Mouse (Mus musculus) limb, embryonic 15.5 days (tissue): Measurements from ENCODE around the gene Olfr556. TPM values are rescaled to one million over a fixed set of nuclear protein-coding genes. Genes with fewer than 3 reads are reported as not detected.
"Not testable (repeated sequence)": the region's sequence is repeated elsewhere in the genome, so short reads cannot be mapped to it uniquely, and the experiment has no call there.

Experiments
- ATAC-seq: fragments of 200-750 bp; cut with Nextera tagmentation; 2 replicates; pipeline ENCODE4 v1.8.0; 2017; ENCODE audit warnings: low read depth, moderate TSS enrichment; ENCODE audit not compliant: insufficient number of reproducible peaks, low FRiP score, low TSS enrichment
- H3K27ac ChIP-seq: fragments of 300-500 bp; sonication (generic); 2 replicates; pipeline ENCODE4 v1.5.1; 2015; ENCODE audit warnings: moderate library complexity, mild to moderate bottlenecking, inconsistent platforms
- H3K27me3 ChIP-seq: fragments of 300-500 bp; sonication (generic); 2 replicates; pipeline ENCODE4 v1.6.1; 2015; ENCODE audit warnings: inconsistent platforms
- H3K36me3 ChIP-seq: fragments of 300-500 bp; sonication (generic); 2 replicates; pipeline ENCODE4 v1.6.1; 2015; ENCODE audit warnings: inconsistent platforms
- H3K4me1 ChIP-seq: fragments of 300-500 bp; sonication (generic); 2 replicates; pipeline ENCODE4 v1.6.1; 2015; ENCODE audit warnings: inconsistent platforms
- H3K4me2 ChIP-seq: fragments of 300-500 bp; sonication (generic); 2 replicates; pipeline ENCODE4 v1.6.1; 2015; ENCODE audit warnings: mild to moderate bottlenecking, inconsistent platforms
- H3K4me3 ChIP-seq: fragments of 300-500 bp; sonication (generic); 2 replicates; pipeline ENCODE4 v1.5.1; 2015; ENCODE audit warnings: mild to moderate bottlenecking, inconsistent platforms
- H3K9ac ChIP-seq: fragments of 300-500 bp; sonication (generic); 2 replicates; pipeline ENCODE4 v1.6.1; 2015; ENCODE audit warnings: inconsistent platforms
- H3K9me3 ChIP-seq: fragments of 300-500 bp; sonication (generic); 2 replicates; pipeline ENCODE4 v1.6.1; 2016; ENCODE audit warnings: inconsistent platforms
- WGBS: fragments of 180-500 bp; shearing (Covaris S2); methylation state at CpG from one replicate; pipeline ENCODE4 v1.1.7; 2015; 5-methylcytosine and 5-hydroxymethylcytosine counted together
- polyA plus RNA-seq: library from polyadenylated mRNA; unstranded; fragments of >200 nt; fragmentation: Nextera tagmentation; extraction: Ambion mirVana; gene quantifications from 2 replicates; pipeline ENCODE4 v1.2.1, GENCODE M21; 2015

The Olfr556 gene
- not detected in 2 replicates for polyA plus RNA-seq

DNA sequence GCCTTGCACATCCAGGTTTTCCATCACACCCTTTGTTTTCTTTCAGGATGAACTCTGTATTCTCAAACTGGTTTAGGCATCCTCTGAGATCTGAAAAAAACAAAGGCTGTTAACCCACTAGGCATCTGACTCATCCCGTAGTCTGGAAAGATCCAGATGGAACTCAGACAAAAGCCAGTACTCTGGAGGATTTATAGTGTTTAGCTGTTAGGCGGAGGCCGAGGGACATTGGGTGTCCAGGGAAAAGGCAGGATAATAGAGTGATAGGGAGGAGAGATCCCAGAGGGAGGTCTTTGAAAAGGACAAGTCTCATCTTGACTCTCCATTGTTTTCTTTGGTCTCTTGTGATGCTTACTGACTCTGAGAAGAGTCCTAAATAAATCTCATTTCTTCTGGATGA, at the start of gene Olfr556:
Gene Olfr556, plus strand, starts transcription at position 301 of the 400 bp plus-strand sequence.
- 55% methylated on average over 3 of the region's 3 CpGs for WGBS

DNA sequence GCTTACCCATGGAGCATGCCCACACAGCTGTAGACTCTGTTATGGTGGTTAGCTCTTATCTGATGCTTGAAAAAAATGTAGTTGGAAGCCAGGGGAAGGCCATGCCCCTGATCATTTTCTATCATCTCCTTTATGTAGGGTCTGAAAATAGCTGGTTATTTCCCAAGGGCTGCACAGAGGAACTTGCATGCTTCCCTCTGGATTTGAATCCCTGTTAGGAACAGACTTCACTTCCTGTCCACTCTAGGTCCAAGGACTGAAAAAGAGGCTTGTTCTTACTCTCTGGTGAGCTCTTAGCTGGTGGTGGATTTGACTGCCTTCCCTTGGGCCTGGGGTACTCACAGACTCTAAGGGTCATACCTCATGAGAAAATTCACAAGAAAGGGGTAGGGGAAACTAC, 46.6 kb upstream of the Olfr556 start, which contains the start of gene Olfr553:
Gene Olfr553, minus strand, starts transcription at position 101 of the 400 bp plus-strand sequence.
- no peak within 1 kb of the TSS for H3K4me3 ChIP-seq
- H3K4me2 ChIP-seq = no peak within 1 kb of the TSS
- H3K27ac ChIP-seq = no peak within 1 kb of the TSS
- no peaks in the 10 kb centered on the region for H3K27me3 ChIP-seq
- H3K9me3 ChIP-seq = no peaks in the 10 kb centered on the region
- no peaks in the 10 kb centered on the region for H3K36me3 ChIP-seq
- ATAC-seq = no peak
- no peaks in the 10 kb centered on the region for H3K4me1 ChIP-seq
- H3K9ac ChIP-seq = no peak within 1 kb of the TSS

More for the DNA sequence above, at the start of gene Olfr556:
- Histone ChIP-seq H3K9ac (no peak within 1 kb of the TSS), H3K4me2 (no peak within 1 kb of the TSS), H3K9me3 (no peaks in the 10 kb centered on the region), H3K27me3 (no peaks in the 10 kb centered on the region), H3K4me3 (no peak within 1 kb of the TSS), H3K4me1 (no peaks in the 10 kb centered on the region), H3K36me3 (no peaks in the 10 kb centered on the region), H3K27ac (no peak within 1 kb of the TSS)
- no peak for ATAC-seq

- no peaks in the 10 kb centered on the region for H3K9me3 ChIP-seq
- ATAC-seq = no peak
- H3K27ac ChIP-seq = no peak overlapping the region
- WGBS = 49% methylated on average over 5 of the region's 5 CpGs
- H3K27me3 ChIP-seq = no peaks in the 10 kb centered on the region
- no peaks in the 10 kb centered on the region for H3K36me3 ChIP-seq
- H3K9ac ChIP-seq = no peak overlapping the region
- H3K4me2 ChIP-seq = no peak overlapping the region
- H3K4me1 ChIP-seq = no peaks in the 10 kb centered on the region
- no peak overlapping the region for H3K4me3 ChIP-seq
Observed at GRCm38 (mm10) chr7:102619608-102620007, 45.1 kb upstream of the Olfr556 start.

DNA sequence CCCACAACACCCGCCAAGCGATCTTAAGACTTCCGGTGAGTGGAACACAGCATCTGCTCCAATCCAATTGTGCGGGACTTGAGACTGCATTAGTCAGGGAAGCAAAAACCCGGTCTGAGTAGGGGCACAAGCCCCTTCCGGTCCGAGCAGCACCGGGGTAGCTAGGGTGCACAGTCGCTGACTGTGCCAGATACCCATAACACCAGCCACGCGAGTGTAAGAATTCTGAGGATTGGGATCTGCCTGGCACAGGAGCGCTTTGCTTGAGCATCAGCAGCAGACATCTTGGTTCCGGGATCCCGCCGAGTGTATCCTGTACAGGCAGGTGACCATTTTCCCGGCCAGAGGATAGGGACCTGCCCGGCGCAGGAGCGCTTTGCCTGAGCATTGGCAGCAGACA, 44.3 kb upstream of the Olfr556 start:
- H3K9ac ChIP-seq, ATAC-seq, H3K27me3 ChIP-seq, H3K27ac ChIP-seq, H3K4me1 ChIP-seq, H3K4me2 ChIP-seq, H3K9me3 ChIP-seq, H3K36me3 ChIP-seq, H3K4me3 ChIP-seq: not testable (repeated sequence)
- 89% methylated on average over 19 of the region's 19 CpGs for WGBS

DNA sequence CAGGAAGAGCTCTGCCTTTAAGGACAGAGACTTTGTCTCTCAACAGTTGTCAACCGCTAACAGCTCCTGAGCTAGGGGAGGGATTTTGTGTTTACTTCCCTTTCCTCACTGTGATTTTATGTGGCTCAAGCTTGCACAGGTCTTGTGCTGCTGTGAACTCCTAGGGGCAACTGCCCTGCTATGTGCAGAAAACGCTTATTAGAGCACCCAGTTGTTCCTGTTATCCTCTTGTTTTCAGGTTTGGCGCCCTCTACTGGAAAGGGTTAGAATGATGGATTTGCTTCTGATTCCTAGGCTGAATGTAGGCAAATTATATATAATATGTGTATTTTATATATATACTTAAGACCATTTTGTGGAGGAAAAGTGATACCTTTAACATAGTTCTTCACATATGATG, 28.0 kb upstream of the Olfr556 start:
- no peak overlapping the region for H3K4me3 ChIP-seq
- no peak overlapping the region for H3K27ac ChIP-seq
- H3K27me3 ChIP-seq = no peaks in the 10 kb centered on the region
- no peak for ATAC-seq
- H3K36me3 ChIP-seq = no peaks in the 10 kb centered on the region
- H3K9me3 ChIP-seq = no peaks in the 10 kb centered on the region
- no peaks in the 10 kb centered on the region for H3K4me1 ChIP-seq
- no peak overlapping the region for H3K9ac ChIP-seq
- no peak overlapping the region for H3K4me2 ChIP-seq
- 31% methylated on average over 3 of the region's 3 CpGs for WGBS

DNA sequence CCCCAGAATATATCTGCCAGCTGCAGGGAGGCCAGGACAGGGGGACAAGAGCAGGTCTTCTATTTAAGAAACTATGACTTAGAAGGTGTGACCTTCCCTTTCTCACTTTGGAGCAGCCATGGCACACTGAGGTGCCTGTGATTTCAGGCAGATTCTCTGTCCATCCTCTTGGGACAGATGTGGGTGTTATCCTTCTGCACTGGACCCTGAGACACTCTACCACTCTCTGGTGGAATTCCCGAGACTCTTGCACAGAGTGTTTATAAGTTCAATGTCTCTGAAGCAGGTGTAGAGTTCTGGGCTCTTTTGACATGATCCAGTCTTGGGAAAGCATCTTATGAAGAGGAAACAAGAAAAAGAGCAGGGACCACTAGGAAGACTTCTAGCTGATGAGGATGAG, 26.6 kb upstream of the Olfr556 start, which contains the start of gene Olfr554:
Gene Olfr554, plus strand, starts transcription at position 301 of the 400 bp plus-strand sequence.
- Histone ChIP-seq H3K4me3 (no peak within 1 kb of the TSS), H3K27me3 (no peaks in the 10 kb centered on the region), H3K36me3 (no peaks in the 10 kb centered on the region), H3K9ac (no peak within 1 kb of the TSS), H3K4me1 (no peaks in the 10 kb centered on the region), H3K4me2 (no peak within 1 kb of the TSS), H3K27ac (no peak within 1 kb of the TSS), H3K9me3 (no peaks in the 10 kb centered on the region)
- 58% methylated on average over 1 of the region's 1 CpGs for WGBS
- ATAC-seq = no peak

DNA sequence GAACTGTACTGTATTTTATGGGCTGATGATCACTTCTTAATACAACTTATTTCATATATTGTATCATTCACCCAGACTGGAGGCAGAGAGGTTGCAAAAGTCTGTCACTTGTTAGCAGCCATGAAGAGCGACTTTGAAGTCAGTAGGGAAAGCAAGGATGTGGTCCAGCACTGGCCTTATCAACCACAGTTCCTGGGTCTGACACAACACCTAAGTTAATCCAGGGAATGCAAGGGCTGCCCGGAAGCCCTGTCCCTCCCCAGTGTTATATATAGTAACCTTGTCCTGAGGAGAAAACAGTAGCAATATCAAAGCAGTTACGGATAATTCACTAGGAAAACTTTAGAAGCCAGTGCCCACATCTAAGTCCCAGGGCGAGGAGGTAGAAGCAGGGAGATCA, 19.8 kb upstream of the Olfr556 start:
- H3K27me3 ChIP-seq, H3K9ac ChIP-seq, H3K4me3 ChIP-seq, H3K4me1 ChIP-seq, ATAC-seq, H3K4me2 ChIP-seq, H3K27ac ChIP-seq, H3K9me3 ChIP-seq, H3K36me3 ChIP-seq: not testable (repeated sequence)
- WGBS = 74% methylated on average over 4 of the region's 4 CpGs

- 69% methylated on average over 1 of the region's 1 CpGs for WGBS
- ATAC-seq = no peak
- Histone ChIP-seq H3K4me1 (no peaks in the 10 kb centered on the region), H3K27me3 (no peaks in the 10 kb centered on the region), H3K9me3 (no peaks in the 10 kb centered on the region), H3K9ac (no peak within 1 kb of the TSS), H3K4me3 (no peak within 1 kb of the TSS), H3K27ac (no peak within 1 kb of the TSS), H3K4me2 (no peak within 1 kb of the TSS), H3K36me3 (no peaks in the 10 kb centered on the region)
Observed at GRCm38 (mm10) chr7:102658523-102658922, 6.2 kb upstream of the Olfr556 start, which contains the start of gene Olfr555. Gene Olfr555 (plus strand): TSS chr7:102658823.

- Histone ChIP-seq H3K4me1 (no peaks in the 10 kb centered on the region), H3K4me2 (no peak overlapping the region), H3K9me3 (no peaks in the 10 kb centered on the region), H3K27me3 (no peaks in the 10 kb centered on the region), H3K27ac (no peak overlapping the region), H3K9ac (no peak overlapping the region), H3K36me3 (no peaks in the 10 kb centered on the region), H3K4me3 (no peak overlapping the region)
- WGBS = 29% methylated on average over 2 of the region's 2 CpGs
- no peak for ATAC-seq
Observed at GRCm38 (mm10) chr7:102665378-102665777, 679 bp downstream of the Olfr556 start.

- Histone ChIP-seq H3K36me3 (peaks cover 10% of the 10 kb centered on the region), H3K9ac (no peak overlapping the region), H3K9me3 (no peaks in the 10 kb centered on the region), H3K27me3 (no peaks in the 10 kb centered on the region), H3K4me1 (no peaks in the 10 kb centered on the region), H3K4me3 (no peak overlapping the region), H3K27ac (no peak overlapping the region), H3K4me2 (no peak overlapping the region)
- 82% methylated on average over 2 of the region's 2 CpGs for WGBS
- no peak for ATAC-seq
Observed at GRCm38 (mm10) chr7:102676225-102676624, 11.5 kb downstream of the Olfr556 start.

DNA sequence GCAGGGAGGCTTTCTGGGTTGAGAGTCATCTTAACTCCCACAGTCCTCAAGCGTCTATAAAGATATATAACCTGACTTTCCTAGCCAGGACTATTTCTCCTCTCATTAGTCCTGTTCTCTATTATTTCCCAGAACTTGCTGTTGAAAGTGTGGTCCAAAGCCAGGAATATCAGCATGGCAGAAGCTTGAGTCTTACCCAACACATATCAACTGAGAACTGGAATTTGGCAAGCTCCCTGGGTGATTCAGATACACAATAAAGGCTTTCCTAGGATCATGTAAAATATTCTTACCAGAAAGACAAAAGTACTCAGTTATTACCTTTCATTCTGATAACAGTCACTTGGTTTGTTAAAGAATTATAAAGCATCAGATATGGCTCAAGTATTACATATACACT, 17.2 kb downstream of the Olfr556 start:
- no peaks in the 10 kb centered on the region for H3K9me3 ChIP-seq
- no peaks in the 10 kb centered on the region for H3K4me1 ChIP-seq
- H3K9ac ChIP-seq = no peak overlapping the region
- 90% methylated on average over 1 of the region's 1 CpGs for WGBS
- H3K27me3 ChIP-seq = no peaks in the 10 kb centered on the region
- no peak overlapping the region for H3K4me2 ChIP-seq
- H3K4me3 ChIP-seq = no peak overlapping the region
- ATAC-seq = no peak
- H3K27ac ChIP-seq = no peak overlapping the region
- H3K36me3 ChIP-seq = peaks cover 26% of the 10 kb centered on the region

GRCm38 (mm10) chr7:102686944-102687501, 22.3 kb downstream of the Olfr556 start, which contains the start of gene Trim68:
Gene Trim68 (minus strand): TSS chr7:102687327.
- Histone ChIP-seq H3K4me1 (0 out of 2 replicates have a peak, but pooled peaks cover 3% of the 10 kb centered on the region), H3K4me3 (peak within 1 kb of the TSS; percentile 60), H3K9ac (peak within 1 kb of the TSS; percentile 73), H3K4me2 (peak within 1 kb of the TSS; percentile 71), H3K27me3 (no peaks in the 10 kb centered on the region), H3K36me3 (peaks cover 12% of the 10 kb centered on the region; the same call in 1 of the 2 replicates), H3K27ac (peak within 1 kb of the TSS; percentile 80), H3K9me3 (no peaks in the 10 kb centered on the region)
- 0% methylated on average over 40 of the region's 40 CpGs for WGBS
- peak; percentile 98 for ATAC-seq
